Mouse (Mus musculus): Measurements from ENCODE around the gene Dnase2b.

The Dnase2b gene

GRCm38 (mm10) chr3:146615496-146615895 is at the start of gene Dnase2b:
Dnase2b (minus strand) TSS chr3:146615596.
- in situ Hi-C loops (cut with MboI; ENCODE audit: unreplicated experiment in 2 of 2) = no loop called here

DNA sequence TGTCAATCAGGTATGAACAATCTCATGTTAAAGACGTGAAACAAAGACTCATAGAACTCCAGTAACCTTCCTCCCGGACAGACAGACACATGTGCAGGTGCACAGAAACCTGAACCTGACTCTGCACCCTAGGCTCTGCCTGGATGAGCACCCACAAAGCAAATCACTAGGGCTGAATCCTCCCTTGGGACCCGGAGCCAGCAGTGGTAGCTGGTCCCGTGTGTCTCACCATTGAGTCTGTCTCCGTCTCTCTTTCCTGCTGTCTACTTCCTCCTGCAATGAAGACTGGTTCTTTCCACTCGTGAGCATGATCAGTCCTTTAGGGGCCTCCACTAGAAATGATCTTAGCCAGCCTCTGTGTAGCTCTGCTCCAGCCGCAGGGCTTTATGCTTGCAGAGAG is 46.5 kb upstream of the Dnase2b start:
- in situ Hi-C loops (cut with MboI; ENCODE audit: unreplicated experiment in 2 of 2) = no loop called here

- in situ Hi-C loops (cut with MboI; ENCODE audit: unreplicated experiment in 2 of 2) = no loop called here
Observed at GRCm38 (mm10) chr3:146661001-146661400, 45.6 kb upstream of the Dnase2b start.

DNA sequence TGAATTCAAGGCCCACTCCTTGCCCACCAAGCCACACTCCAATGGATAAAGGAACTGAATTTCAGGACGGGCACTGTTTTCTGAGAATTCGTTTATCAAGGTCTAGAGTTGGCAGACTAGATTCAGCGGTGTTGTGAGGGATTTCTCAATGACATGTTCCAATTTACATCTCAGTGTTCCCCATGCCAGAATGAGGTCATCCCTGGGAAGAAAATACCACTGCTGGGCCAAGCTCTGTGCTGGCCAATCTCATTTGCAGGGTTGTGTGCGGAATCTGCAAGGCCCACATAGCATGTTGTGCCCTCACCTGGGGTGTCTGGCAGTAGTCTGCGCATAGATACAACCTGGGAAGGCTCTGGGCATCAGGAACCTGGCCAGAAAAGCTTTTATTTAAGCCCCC is 43.9 kb upstream of the Dnase2b start:
- in situ Hi-C loops (cut with MboI; ENCODE audit: unreplicated experiment in 2 of 2) = no loop called here

DNA sequence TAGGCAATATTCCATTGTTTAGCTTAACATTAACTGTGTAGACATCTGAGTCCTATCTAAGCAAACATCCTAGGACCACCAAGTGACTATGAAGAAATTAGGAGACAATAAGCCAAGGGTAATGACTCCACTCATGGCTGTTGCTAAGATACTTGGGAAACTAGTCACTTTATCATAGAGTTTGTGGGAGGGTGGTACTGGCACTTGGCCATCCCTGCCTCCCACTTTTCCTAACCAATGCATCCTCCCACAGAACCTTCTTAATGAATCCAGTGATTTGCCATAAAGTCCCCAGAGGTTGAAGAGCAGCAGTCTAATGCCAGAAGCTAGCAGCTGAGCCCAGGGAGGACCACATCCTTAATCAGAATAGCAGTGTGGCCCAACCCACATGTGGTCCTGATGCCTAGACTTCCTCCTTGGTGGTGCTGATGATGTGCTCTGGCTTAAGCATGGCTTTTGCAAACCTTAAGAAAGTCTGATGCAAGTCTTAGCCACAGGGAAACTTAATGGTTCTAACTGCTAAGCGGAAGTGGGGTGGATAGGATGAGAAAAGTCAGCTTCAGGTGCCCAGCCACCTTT is 42.8 kb upstream of the Dnase2b start:
- in situ Hi-C loops (cut with MboI; ENCODE audit: unreplicated experiment in 2 of 2) = no loop called here

DNA sequence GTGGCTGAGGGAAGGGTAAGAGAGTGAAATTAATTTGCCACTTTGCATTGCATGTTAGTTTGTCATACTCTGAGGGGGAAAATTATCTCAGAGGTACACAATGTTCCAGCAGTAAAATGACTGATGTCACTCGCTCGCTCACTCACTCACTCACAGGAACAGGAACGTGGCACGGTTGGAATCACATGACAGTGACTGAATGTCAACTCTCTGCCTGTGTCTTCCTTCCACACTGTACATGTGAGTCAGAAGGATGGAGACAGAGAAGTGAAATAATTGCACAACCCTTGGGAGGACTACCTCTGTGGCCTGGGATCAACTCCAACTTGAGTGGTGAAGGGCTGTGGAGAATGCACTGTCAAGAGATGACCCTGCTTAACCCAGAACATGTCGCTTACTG is 42.0 kb upstream of the Dnase2b start:
- in situ Hi-C loops (cut with MboI; ENCODE audit: unreplicated experiment in 2 of 2) = no loop called here

DNA sequence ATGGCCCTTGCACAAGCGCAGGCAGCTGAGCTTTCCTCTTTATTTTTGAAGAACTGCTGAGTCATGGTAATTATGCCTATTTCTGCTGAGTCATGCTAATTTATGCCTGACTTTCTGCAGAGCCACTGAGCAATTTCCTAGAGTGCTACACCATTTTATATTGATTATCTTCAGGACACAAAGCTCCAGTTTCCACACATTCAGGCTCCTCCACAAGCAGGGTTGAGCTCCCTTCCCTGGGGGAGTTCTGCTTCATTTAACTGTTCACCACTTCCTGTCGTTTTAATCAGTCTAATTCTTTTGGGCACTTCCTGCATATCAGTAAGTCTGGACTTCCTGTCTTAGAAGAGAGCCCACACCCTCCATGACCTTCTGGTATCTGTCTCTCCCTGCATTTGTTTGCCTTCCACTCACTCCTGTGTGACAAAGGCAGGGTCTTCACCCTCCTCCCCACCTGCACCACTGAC is 39.7 kb upstream of the Dnase2b start:
- in situ Hi-C loops (cut with MboI; ENCODE audit: unreplicated experiment in 2 of 2) = no loop called here

GRCm38 (mm10) chr3:146653692-146654091 is 38.3 kb upstream of the Dnase2b start:
- in situ Hi-C loops (cut with MboI; ENCODE audit: unreplicated experiment in 2 of 2) = no loop called here

DNA sequence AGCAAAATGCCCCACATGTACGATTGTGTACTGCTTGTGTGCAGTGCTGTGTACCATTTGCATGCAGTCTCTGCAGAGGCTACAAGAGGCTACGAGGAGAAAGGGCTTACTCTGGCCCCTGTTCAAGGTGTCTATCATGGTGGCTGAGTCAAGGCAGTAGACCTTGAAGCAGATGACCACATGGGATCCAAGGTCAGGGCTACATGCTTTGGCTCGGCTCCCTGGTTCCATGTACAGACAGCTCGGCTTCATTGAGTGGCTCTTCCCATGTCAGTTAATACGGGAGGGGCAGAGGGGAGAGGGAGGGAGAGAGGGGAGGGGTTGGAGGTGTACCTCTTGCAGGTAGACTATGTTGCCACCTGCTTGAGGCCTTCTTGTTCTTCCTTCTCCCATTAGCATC is 37.0 kb upstream of the Dnase2b start:
- in situ Hi-C loops (cut with MboI; ENCODE audit: unreplicated experiment in 2 of 2) = no loop called here

GRCm38 (mm10) chr3:146651217-146651616 is 35.8 kb upstream of the Dnase2b start, which contains the start of gene 4930503B20Rik:
4930503B20Rik (minus strand) TSS chr3:146651317.
- in situ Hi-C loops (cut with MboI; ENCODE audit: unreplicated experiment in 2 of 2) = no loop called here

DNA sequence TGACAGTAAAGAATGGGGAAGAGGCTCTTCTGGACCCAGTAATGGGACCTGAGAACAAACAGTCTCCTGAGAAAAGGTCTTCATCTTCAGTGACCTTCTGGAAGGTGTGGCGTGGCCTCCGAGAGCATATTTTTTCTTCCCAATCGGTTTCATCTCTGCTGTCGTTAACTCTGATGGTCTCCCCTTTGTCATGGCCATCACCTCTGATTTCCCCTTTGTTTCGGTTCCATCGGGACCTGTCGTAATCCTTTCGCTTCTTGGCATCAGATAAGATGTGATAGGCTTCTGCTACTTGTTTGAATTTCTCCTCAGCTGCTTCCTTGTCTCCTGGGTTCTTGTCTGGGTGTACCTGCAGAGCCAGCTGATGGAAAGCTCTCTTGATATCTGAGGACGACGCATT is 35.3 kb upstream of the Dnase2b start:
- in situ Hi-C loops (cut with MboI; ENCODE audit: unreplicated experiment in 2 of 2) = no loop called here

DNA sequence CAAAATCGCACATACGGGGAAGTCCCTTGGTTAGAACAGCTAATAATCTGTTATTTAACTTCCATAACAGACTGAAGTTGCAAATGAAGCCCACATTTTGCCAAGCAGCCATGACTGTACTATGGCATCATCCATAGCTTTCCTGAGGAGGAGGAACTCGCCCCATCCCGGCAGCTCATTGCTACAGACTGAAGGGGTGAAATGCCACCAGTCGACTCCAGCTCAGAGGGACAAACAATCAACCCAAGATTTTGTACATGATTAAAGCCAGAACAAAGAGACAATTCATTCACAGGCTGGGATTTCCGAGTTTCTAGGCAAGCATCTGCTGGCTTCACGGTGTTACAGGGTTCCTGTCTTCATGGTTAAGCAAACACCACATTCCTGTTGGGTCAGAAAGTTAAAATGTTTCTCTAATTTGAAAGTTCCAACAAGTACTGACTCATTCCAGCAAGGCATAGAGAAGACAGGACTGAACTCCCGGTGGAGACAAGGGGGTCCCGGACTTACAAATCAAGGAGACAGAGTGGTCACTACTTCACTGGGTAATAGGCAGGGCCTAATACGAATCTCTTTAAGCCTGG is 34.0 kb upstream of the Dnase2b start:
- in situ Hi-C loops (cut with MboI; ENCODE audit: unreplicated experiment in 2 of 2) = no loop called here

DNA sequence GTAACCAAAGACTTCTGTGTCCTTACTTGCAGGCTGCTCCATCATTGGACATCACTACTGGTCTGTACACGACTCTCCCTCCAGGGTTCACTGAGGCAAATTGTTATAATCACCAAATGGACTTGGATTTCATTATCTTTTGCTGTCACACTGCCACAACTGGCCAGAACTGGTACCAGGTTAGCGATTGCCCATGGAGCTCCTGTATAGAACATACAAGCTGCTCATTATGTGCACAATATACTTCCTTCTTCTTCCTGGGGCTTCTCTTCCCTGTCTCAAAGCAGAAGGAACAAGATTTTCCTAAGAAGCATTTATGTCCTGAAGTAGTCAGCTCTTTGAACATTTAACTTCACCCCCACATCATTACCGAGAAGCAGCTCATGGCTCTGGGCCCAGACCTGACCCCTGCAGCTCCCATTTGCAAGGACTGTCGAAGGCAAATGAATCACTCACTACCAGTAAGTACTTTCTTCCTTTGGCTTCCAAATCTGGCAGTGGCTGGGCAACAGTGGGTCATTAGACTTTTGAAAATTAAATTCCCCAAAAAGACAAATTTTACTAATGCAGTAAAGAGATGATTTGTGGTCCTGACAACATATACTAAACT is 26.5 kb upstream of the Dnase2b start:
- in situ Hi-C loops (cut with MboI; ENCODE audit: unreplicated experiment in 2 of 2) = no loop called here

- in situ Hi-C loops (cut with MboI; ENCODE audit: unreplicated experiment in 2 of 2) = no loop called here
Observed at GRCm38 (mm10) chr3:146632506-146632905, 17.1 kb upstream of the Dnase2b start.

- in situ Hi-C loops (cut with MboI; ENCODE audit: unreplicated experiment in 2 of 2) = no loop called here
Observed at GRCm38 (mm10) chr3:146628227-146628982, 13.0 kb upstream of the Dnase2b start.

DNA sequence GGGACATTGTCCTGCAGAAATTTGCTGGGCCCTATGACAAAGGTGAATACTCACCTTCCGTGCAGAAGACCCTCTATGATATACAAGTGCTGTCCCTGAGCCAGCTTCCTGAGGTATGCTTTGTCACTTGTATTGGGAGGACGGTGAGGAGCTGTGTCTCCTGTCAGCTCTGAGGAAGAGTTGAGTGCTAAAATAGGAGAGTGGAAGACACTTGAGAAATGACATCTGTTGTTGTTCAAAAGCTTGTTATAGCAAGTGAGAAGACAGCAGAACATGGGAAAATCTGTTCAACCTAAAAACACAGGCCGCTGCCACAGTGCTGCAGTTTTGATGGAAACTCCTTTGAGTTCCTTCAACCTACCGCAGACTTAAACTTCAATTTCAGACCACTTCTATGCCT is 10.4 kb upstream of the Dnase2b start:
- in situ Hi-C loops (cut with MboI; ENCODE audit: unreplicated experiment in 2 of 2) = no loop called here

GRCm38 (mm10) chr3:146621966-146622365 is 6.6 kb upstream of the Dnase2b start:
- in situ Hi-C loops (cut with MboI; ENCODE audit: unreplicated experiment in 2 of 2) = no loop called here

DNA sequence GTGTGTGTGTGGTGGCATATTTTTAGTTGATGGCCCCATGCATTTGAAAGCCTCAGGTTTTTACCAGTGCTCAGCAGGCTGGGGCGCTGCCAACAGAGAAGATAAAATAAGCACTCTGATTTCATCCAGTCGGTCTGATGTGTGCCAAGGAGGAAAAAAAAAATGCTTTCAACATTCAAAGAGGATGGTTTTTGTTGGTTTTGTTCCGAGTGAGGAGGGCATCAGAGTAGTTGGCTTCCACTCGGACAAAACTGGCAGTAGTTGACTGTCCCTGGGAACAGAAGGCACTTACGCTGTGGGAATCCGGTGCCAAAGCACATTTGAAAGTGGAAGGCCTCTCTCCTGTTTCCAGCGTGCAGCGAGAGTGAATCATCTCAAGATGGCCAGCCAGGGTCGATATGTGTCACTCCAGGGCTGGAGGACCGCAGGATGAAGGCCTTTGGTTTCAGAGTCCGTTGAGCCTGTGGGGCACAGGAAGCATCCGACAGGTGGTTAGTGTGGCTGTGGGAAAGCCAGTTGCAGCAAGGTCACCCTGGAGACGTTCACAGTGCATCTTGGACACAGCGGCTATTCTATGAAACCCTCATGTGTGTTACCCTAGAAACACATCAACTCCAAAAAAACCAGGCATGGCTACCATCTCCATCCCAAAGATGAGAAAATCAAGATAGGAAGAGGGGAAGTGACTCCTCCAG is 5.3 kb upstream of the Dnase2b start:
- in situ Hi-C loops (cut with MboI; ENCODE audit: unreplicated experiment in 2 of 2) = no loop called here

DNA sequence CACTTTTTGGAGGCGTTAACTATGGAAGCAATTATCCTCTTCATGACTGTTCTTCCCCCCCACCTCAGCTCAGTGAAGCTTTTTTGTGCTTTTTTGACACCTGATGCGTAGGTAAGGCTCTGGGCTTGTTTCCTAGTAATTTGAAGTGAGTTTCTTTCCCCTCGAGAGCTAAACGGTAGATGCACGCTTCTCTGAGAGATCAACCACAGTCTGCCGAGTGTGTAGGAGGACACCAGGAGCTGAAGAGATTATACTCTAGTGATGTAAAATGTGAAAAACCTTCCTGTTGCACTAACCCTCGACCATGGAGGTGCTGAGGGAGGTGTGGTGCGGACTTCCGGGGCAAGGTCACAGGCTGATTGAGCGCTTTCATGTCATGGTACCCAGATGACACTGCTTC is 4.7 kb upstream of the Dnase2b start:
- in situ Hi-C loops (cut with MboI; ENCODE audit: unreplicated experiment in 2 of 2) = no loop called here

DNA sequence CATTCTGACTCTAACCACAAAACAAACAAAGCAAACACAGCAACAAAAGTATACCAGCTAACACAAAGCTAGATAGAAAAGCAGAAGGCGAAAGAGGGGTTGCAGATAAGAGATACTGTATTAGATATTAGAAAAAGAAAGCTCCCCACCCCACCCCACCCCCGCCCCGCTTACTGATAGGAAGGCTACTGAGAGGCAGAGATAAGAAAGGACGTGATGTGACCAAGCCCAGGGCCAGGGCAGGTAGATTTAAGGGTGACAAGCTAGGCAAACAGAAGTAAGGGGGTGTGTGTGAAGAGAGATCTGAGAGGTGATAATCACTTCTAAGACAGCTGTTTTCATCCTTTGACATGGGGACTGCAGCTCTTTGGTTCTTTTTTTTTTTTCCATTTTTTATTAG is 3.0 kb upstream of the Dnase2b start:
- in situ Hi-C loops (cut with MboI; ENCODE audit: unreplicated experiment in 2 of 2) = no loop called here

- in situ Hi-C loops (cut with MboI; ENCODE audit: unreplicated experiment in 2 of 2) = no loop called here
Observed at GRCm38 (mm10) chr3:146617946-146618345, 2.5 kb upstream of the Dnase2b start.

Data from v-Abl transformed pro-B cells (cell line).